Mouse (Mus musculus) forebrain, embryonic 15.5 days (tissue): ENCODE measurements around the gene Mst1r. TPM values are rescaled to one million over a fixed set of nuclear protein-coding genes. Genes with fewer than 3 reads are reported as not detected.

Experiments used
- ATAC-seq: fragments of 200-750 bp; cut with Nextera tagmentation; replicated peaks from 2 replicates; pipeline ENCODE4 v1.8.0; 2017; ENCODE audit warnings: mild to moderate bottlenecking, moderate TSS enrichment, moderate library complexity
- H3K27ac ChIP-seq: fragments of 300-500 bp; sonication (generic); replicated peaks from 2 replicates; pipeline ENCODE4 v1.5.1; 2015; ENCODE audit warnings: mild to moderate bottlenecking, inconsistent platforms
- H3K27me3 ChIP-seq: fragments of 300-500 bp; sonication (generic); 2 replicates; pipeline ENCODE4 v1.6.1; 2015; ENCODE audit warnings: inconsistent platforms
- H3K36me3 ChIP-seq: fragments of 300-500 bp; sonication (generic); 2 replicates; pipeline ENCODE4 v1.6.1; 2015; ENCODE audit warnings: mild to moderate bottlenecking, inconsistent platforms
- H3K4me1 ChIP-seq: fragments of 300-500 bp; sonication (generic); 2 replicates; pipeline ENCODE4 v1.6.1; 2015; ENCODE audit warnings: inconsistent platforms
- H3K4me2 ChIP-seq: fragments of 300-500 bp; sonication (generic); replicated peaks from 2 replicates; pipeline ENCODE4 v1.6.1; 2015; ENCODE audit warnings: mild to moderate bottlenecking, inconsistent platforms
- H3K4me3 ChIP-seq: fragments of 300-500 bp; sonication (generic); 2 replicates; pipeline ENCODE4 v1.5.1; 2015; ENCODE audit warnings: mild to moderate bottlenecking, inconsistent platforms
- H3K9ac ChIP-seq: fragments of 300-500 bp; sonication (generic); replicated peaks from 2 replicates; pipeline ENCODE4 v1.6.1; 2015; ENCODE audit warnings: mild to moderate bottlenecking, inconsistent platforms
- H3K9me3 ChIP-seq: fragments of 300-500 bp; sonication (generic); 2 replicates; pipeline ENCODE4 v1.6.1; 2016; ENCODE audit warnings: inconsistent platforms
- WGBS: fragments of 180-500 bp; shearing (Covaris S2); methylation state at CpG from one replicate; pipeline ENCODE4 v1.1.7; 2015; ENCODE audit warnings: mixed read lengths; 5-methylcytosine and 5-hydroxymethylcytosine counted together
- polyA plus RNA-seq: library from polyadenylated mRNA; unstranded; fragments of >200 nt; fragmentation: Nextera tagmentation; extraction: Ambion mirVana; gene quantifications from 2 replicates; pipeline ENCODE4 v1.2.1, GENCODE M21; 2015

The Mst1r gene
- 1.0 and 1.9 TPM in 2 replicates for polyA plus RNA-seq

DNA sequence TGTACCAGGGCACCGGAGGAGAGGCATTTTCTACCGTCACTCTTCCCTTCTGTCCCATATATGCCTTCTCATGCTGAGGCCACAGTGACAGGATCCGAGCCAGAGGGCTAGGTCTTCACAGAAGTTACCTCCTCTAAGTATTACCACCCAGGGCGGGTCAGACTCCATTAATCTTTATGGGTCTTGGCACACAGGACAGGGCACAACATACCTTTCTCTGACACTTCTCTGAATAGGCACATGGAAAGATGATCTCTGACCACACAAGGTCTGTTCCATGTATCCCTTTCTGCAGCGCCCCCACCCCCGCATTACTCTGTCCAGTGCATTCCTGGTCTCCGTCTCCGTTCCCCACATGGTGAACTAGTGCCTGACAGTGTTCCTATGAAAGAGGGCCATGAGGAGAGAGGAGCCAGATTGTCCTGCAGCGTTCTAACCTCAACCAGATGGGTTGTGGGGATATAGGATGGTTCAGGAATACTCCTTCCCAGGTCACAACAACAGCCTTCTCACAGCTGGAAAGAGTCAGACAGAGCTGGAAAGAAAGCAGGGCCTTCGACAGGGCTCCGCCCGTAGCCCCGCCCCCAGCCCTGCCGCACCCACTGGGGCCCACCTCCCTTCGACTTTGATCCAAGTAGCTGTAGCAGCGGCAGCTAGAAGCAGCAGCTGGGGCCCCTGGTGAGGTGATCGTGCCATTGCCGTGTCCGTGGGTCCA is at the start of gene Mst1r:
TSS of gene Mst1r (plus strand) at position 622 of the 715 bp plus-strand sequence.
- H3K9ac ChIP-seq, result no peak within 1 kb of the TSS; the same call in 1 of the 2 replicates
- H3K27ac ChIP-seq, result no peak within 1 kb of the TSS
- peak within 1 kb of the TSS; percentile 44 for H3K4me2 ChIP-seq
- H3K36me3 ChIP-seq, result peaks cover 7% of the 10 kb centered on the region; the same call in 1 of the 2 replicates
- no peaks in the 10 kb centered on the region for H3K9me3 ChIP-seq
- no peaks in the 10 kb centered on the region for H3K27me3 ChIP-seq
- WGBS, result 24% methylated on average over 19 of the region's 19 CpGs
- ATAC-seq, result peak; percentile 31; the same call in 1 of the 2 replicates
- H3K4me1 ChIP-seq, result peaks cover 11% of the 10 kb centered on the region
- peak within 1 kb of the TSS; percentile 21 for H3K4me3 ChIP-seq

DNA sequence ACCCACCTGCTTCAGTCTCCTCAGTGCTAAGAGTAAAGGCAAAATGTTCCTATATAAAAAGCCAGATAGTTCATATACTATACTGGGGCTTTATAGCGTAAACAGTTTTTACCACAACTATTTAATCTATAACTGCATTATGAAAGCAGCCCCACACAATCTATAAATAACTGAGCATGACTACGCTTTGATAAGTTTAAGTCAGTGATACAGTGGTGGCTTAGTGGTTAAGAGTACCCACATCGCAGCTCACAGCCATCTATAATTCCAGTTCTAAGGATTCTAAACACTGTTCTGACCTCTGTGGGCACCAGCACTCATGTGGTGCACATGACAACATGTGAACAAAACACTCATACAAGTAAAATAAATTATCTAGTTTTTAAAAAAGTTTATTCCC is 48.3 kb upstream of the Mst1r start:
- Histone ChIP-seq H3K9ac (no peak overlapping the region), H3K27me3 (no peaks in the 10 kb centered on the region), H3K4me1 (no peaks in the 10 kb centered on the region), H3K27ac (no peak overlapping the region), H3K36me3 (peaks cover 18% of the 10 kb centered on the region), H3K4me3 (no peak overlapping the region), H3K9me3 (no peaks in the 10 kb centered on the region), H3K4me2 (no peak overlapping the region)
- WGBS, result 98% methylated on average over 3 of the region's 3 CpGs
- ATAC-seq, result no peak

DNA sequence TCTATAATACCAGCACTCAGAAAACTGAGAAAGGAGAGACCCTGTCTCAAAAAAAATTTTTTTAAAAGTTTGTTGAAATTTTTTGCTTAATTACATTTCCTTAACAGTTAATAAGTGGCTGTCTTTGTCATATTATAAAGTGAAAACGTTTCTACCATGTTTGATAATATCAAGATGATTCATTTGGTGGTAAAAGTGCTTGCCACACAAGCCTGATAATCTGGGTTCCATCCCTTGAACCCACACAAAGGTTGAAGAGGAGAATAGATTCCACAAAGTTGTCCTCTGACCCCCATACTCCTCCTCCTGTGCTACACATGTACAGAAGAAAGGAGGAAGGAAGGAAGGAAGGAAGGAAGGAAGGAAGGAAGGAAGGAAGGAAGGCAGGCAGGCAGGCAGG is 42.2 kb upstream of the Mst1r start:
- H3K27me3 ChIP-seq, result no peaks in the 10 kb centered on the region
- H3K27ac ChIP-seq, result no peak overlapping the region
- H3K36me3 ChIP-seq, result 0 out of 2 replicates have a peak, but pooled peaks cover 3% of the 10 kb centered on the region
- H3K4me1 ChIP-seq, result peaks cover 3% of the 10 kb centered on the region; the same call in 1 of the 2 replicates
- no peak overlapping the region for H3K4me2 ChIP-seq
- H3K9me3 ChIP-seq, result no peaks in the 10 kb centered on the region
- H3K9ac ChIP-seq, result no peak overlapping the region
- no peak overlapping the region for H3K4me3 ChIP-seq
- 75% methylated on average over 1 of the region's 1 CpGs for WGBS
- no peak for ATAC-seq

DNA sequence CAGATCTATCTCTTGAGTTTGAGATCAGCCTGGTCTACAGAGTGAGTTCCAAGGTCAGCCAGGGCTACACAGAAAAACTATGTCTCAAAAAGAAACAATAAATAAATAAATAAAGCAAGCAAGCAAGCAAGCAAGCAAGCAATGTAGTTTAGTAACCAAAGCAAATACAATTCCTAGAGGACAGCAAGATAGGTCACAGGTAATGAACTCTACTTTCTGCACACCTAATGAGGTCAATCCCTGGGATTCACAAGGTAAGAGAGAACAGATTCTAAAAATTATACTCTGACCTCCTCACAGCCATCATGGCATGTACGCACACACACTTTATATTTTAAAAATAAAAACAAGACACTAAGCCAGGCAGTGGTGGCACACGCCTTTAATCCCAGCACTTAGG is 40.6 kb upstream of the Mst1r start:
- 100% methylated on average over 2 of the region's 2 CpGs for WGBS
- Histone ChIP-seq H3K9ac (no peak overlapping the region), H3K36me3 (no peaks in the 10 kb centered on the region), H3K27ac (no peak overlapping the region), H3K4me3 (no peak overlapping the region), H3K4me1 (peaks cover 7% of the 10 kb centered on the region), H3K27me3 (no peaks in the 10 kb centered on the region), H3K9me3 (no peaks in the 10 kb centered on the region), H3K4me2 (no peak overlapping the region)
- no peak for ATAC-seq

GRCm38 (mm10) chr9:107872350-107873098 is 34.1 kb upstream of the Mst1r start:
- Histone ChIP-seq H3K9ac (peak overlapping the region; percentile 95), H3K4me2 (peak overlapping the region; percentile 69), H3K9me3 (no peaks in the 10 kb centered on the region), H3K36me3 (no peaks in the 10 kb centered on the region), H3K27ac (peak overlapping the region; percentile 96), H3K4me3 (peak overlapping the region; percentile 84), H3K4me1 (peaks cover 19% of the 10 kb centered on the region), H3K27me3 (no peaks in the 10 kb centered on the region)
- ATAC-seq, result peak; percentile 100
- WGBS, result under 1% methylated on average over 79 of the region's 80 CpGs

- Histone ChIP-seq H3K4me1 (peaks cover 19% of the 10 kb centered on the region), H3K9ac (peak within 1 kb of the TSS; percentile 95), H3K36me3 (no peaks in the 10 kb centered on the region), H3K4me2 (peak within 1 kb of the TSS; percentile 69), H3K27me3 (no peaks in the 10 kb centered on the region), H3K4me3 (peak within 1 kb of the TSS; percentile 84), H3K9me3 (no peaks in the 10 kb centered on the region), H3K27ac (peak within 1 kb of the TSS; percentile 96)
- ATAC-seq, result no peak
- WGBS, result 10% methylated on average over 14 of the region's 14 CpGs
These were observed 33.5 kb upstream of the Mst1r start, which contains the start of gene Rbm6 for GRCm38 (mm10) chr9:107873137-107873536. Gene Rbm6, minus strand, starts transcription at chr9:107873237.

DNA sequence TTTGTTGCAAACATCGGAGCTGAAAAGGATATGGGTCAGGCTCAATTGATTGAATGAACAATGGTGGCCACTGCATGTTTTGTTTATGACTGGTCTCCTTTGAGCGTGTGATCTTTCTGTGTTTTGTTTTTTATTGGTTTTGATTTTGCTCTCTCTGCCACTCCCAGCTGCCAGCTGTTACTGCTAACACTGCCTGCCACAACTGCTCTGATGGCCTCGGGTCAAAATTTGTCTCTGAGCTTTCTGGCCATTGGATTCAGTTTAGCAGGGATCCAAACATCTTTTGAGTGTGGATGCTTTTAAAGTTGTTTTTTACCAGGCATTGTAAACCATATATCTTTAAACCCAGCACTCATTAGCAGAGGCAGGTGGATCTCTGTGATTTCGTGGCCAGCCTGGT is 26.3 kb upstream of the Mst1r start:
- no peak overlapping the region for H3K9ac ChIP-seq
- H3K36me3 ChIP-seq, result no peaks in the 10 kb centered on the region
- no peak overlapping the region for H3K27ac ChIP-seq
- no peak overlapping the region for H3K4me3 ChIP-seq
- H3K4me1 ChIP-seq, result no peaks in the 10 kb centered on the region
- H3K4me2 ChIP-seq, result no peak overlapping the region
- H3K9me3 ChIP-seq, result no peaks in the 10 kb centered on the region
- no peak for ATAC-seq
- 0 out of 2 replicates have a peak, but pooled peaks cover 2% of the 10 kb centered on the region for H3K27me3 ChIP-seq
- WGBS, result 70% methylated on average over 4 of the region's 4 CpGs

DNA sequence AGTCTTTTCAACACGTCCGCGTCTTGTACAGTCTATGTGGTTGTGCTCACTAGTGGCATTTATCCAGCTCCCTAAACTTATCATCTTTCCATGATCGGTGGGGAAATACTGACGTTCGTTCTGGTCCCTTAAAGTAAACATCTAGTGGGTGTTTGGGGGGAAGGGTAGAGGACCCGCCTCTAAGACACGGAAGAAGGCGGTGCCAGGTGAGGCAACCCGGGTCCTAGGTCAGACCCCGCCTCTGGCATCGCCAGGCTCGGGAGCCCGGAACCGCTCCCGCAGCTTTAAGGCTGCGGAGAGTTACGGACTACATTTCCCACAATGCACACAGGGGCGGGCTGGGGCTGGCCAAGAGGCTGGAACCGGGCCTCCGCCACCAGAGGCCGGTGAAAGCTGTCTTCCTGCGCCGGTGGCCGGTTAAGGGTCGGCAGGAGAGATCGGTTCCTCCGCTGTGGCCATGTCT is 18.8 kb upstream of the Mst1r start, which contains the start of gene Mon1a:
TSS of gene Mon1a (plus strand) at position 348 of the 463 bp plus-strand sequence.
- peak within 1 kb of the TSS; percentile 83 for H3K4me2 ChIP-seq
- peak within 1 kb of the TSS; percentile 80 for H3K4me3 ChIP-seq
- H3K4me1 ChIP-seq, result peaks cover 13% of the 10 kb centered on the region
- peak; percentile 96 for ATAC-seq
- H3K36me3 ChIP-seq, result no peaks in the 10 kb centered on the region
- H3K27ac ChIP-seq, result peak within 1 kb of the TSS; percentile 68
- no peaks in the 10 kb centered on the region for H3K27me3 ChIP-seq
- no peaks in the 10 kb centered on the region for H3K9me3 ChIP-seq
- WGBS, result 0% methylated on average over 28 of the region's 28 CpGs
- peak within 1 kb of the TSS; percentile 79 for H3K9ac ChIP-seq

GRCm38 (mm10) chr9:107888267-107888850 is 18.3 kb upstream of the Mst1r start:
- no peaks in the 10 kb centered on the region for H3K9me3 ChIP-seq
- H3K27me3 ChIP-seq, result no peaks in the 10 kb centered on the region
- peaks cover 13% of the 10 kb centered on the region for H3K4me1 ChIP-seq
- 1% methylated on average over 18 of the region's 18 CpGs for WGBS
- peak overlapping the region; percentile 68 for H3K27ac ChIP-seq
- H3K36me3 ChIP-seq, result no peaks in the 10 kb centered on the region
- H3K4me3 ChIP-seq, result peak overlapping the region; percentile 80
- H3K9ac ChIP-seq, result peak overlapping the region; percentile 79
- ATAC-seq, result peak; percentile 68
- H3K4me2 ChIP-seq, result peak overlapping the region; percentile 83

GRCm38 (mm10) chr9:107890260-107890659 is 16.4 kb upstream of the Mst1r start:
- H3K27me3 ChIP-seq, result no peaks in the 10 kb centered on the region
- ATAC-seq, result no peak
- no peak overlapping the region for H3K27ac ChIP-seq
- no peaks in the 10 kb centered on the region for H3K9me3 ChIP-seq
- H3K36me3 ChIP-seq, result no peaks in the 10 kb centered on the region
- no peak overlapping the region for H3K9ac ChIP-seq
- 93% methylated on average over 6 of the region's 6 CpGs for WGBS
- no peak overlapping the region for H3K4me2 ChIP-seq
- peaks cover 13% of the 10 kb centered on the region for H3K4me1 ChIP-seq
- no peak overlapping the region for H3K4me3 ChIP-seq

- no peak for ATAC-seq
- WGBS, result 100% methylated on average over 1 of the region's 1 CpGs
These were observed 15.7 kb upstream of the Mst1r start for GRCm38 (mm10) chr9:107891023-107891422.

DNA sequence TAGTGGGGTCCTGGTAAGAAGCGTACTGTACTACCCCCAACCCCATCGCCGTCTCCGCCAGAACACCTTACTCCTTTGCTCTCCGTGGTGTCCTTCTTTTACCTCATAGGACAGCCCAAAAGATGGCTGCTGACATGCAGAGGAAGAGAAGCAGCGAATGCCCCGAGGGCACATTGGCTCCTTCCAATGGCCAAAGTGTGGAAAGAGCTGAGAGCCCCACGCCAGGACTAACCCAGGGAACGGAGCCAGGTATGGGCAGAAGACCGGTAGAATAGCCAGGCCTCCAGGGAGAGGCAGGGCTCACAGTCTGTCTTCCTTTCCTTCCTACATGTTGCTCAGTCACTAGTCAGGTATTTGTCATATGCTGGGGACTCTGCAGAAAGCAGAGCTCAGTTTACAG is 8.1 kb upstream of the Mst1r start:
- Histone ChIP-seq H3K27me3 (no peaks in the 10 kb centered on the region), H3K9ac (no peak overlapping the region), H3K36me3 (peaks cover 18% of the 10 kb centered on the region; the same call in 1 of the 2 replicates), H3K9me3 (no peaks in the 10 kb centered on the region), H3K27ac (no peak overlapping the region), H3K4me1 (peaks cover 13% of the 10 kb centered on the region), H3K4me2 (no peak overlapping the region), H3K4me3 (no peak overlapping the region)
- WGBS, result 86% methylated on average over 10 of the region's 10 CpGs
- ATAC-seq, result no peak

More at GRCm38 (mm10) chr9:107891023-107891422, 15.7 kb upstream of the Mst1r start:
- Histone ChIP-seq H3K9ac (no peak overlapping the region), H3K36me3 (no peaks in the 10 kb centered on the region), H3K4me1 (peaks cover 13% of the 10 kb centered on the region), H3K27me3 (no peaks in the 10 kb centered on the region), H3K4me3 (no peak overlapping the region), H3K4me2 (no peak overlapping the region), H3K9me3 (no peaks in the 10 kb centered on the region), H3K27ac (no peak overlapping the region)
